Mouse (Mus musculus) left cerebral cortex, postnatal 10 days (tissue): ENCODE data around the gene Fam240a. TPM values are rescaled to one million over a fixed set of nuclear protein-coding genes. Genes with fewer than 3 reads are reported as not detected.

Experiments used
- DNase-seq, 2 experiments: peaks; one replicate each; pipeline ENCODE4 v3.0.0; 2021 to 2022; ENCODE audit warnings: low spot score in 2 of 2, mixed read lengths in 1 of 2; ENCODE audit errors: extremely low spot score in 1 of 2
- intact Hi-C: fragments of 180-260 bp; cut with DNase I; formaldehyde crosslinking; loops from one replicate; pipeline ENCODE4 v1.15.1; 2025
- total RNA-seq, 2 experiments: library from RNA; stranded (reverse); gene quantifications; 2 replicates each; pipeline ENCODE4 v1.2.3; 2021

Fam240a gene
- total RNA-seq, 2 experiments from 2014 or later = not detected

GRCm38 (mm10) chr9:110902271-110902670 lies 14.4 kb downstream of the Fam240a start:
- intact Hi-C loops = no loop called here
- DNase-seq = peak in 1 of 2 experiments; percentile 12

DNA sequence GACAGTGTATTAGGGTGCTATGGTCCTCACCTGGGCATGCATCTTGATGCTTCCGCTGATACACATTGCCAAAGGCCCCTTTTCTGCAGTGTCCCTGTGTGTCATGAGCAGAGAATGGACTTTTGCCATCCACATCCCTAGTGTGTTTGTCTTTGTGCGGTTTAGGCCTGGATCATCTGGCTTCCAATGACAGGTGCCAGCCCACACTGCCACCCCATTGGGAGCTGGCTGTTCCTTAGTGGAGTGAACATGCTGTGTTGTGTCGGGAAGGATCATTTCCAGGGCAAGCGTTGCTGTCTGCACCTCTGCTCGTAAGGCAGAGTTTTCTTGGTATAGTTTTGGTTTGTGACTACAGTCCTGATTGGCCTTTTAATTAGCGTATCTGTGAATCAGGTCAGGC lies 15.5 kb downstream of the Fam240a start:
- no peak for DNase-seq
- intact Hi-C loops = no loop called here

DNA sequence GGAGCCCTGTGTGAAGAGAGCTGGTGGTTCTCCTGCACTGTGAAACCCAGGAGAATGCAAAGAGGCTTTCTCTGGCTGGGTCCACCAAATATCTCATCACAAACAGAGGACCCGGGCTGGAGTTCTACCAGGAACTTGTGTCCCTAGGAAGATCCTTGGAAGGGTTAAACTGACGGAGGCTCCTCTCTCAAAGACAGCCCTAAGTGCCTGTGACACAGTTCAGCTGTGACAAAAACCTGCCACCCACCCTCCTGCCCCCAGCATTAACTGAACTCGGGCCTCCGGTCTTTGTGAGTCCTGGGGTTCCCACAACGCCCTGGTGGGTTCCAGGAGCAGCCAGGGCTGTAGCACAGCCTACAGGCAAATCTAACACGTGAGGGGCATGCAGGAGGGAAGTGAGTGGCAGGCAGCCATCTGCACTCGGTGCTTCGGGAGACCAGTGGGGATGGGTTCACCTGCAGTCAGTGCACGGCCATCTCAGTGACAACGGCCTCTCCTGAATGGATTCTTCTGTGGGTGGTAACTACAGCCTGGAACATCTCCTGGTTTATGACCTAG lies 17.1 kb downstream of the Fam240a start:
- intact Hi-C loops = no loop called here
- DNase-seq = no peak

DNA sequence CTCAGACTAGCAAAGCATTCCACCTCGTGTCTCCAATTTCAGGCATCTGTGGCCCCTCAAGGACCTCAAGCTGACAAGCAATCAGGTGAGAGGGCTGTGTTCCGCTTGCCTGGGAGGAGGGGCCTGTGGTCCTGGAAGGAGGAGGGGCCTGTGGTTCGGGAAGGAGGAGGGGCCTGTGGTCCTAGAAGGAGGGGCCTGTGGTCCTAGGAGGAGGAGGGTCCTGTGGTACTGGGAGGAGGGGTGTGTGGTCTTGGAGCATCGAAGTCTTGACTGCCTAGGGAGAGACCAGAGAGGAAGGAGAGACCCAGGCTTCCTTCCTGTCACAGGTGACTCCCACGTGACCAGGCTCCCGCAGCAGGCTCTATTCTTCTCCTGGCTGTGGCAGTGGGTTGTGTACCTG lies 20.1 kb downstream of the Fam240a start:
- intact Hi-C loops = no loop called here
- no peak for DNase-seq

DNA sequence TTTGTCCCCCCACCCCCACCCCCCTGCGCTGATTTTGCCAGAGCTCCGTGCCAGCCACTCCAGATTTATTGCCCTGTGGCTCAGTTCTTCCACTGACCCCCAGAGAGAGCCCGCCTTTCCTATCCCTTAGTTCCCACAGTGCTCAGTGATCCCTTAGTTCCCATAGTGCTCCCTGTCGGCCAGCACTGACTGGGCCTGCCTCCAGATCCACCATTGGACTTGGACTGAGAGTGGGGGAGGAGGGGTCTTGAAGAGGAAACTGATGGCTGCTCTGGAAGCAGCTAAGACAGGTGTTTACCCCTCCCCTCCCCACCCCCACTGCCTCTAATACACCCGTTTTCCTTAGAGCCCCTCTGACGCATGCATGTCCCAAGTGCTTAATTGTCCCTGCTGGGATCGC lies 20.7 kb downstream of the Fam240a start:
- no peak for DNase-seq
- intact Hi-C loops = no loop called here

DNA sequence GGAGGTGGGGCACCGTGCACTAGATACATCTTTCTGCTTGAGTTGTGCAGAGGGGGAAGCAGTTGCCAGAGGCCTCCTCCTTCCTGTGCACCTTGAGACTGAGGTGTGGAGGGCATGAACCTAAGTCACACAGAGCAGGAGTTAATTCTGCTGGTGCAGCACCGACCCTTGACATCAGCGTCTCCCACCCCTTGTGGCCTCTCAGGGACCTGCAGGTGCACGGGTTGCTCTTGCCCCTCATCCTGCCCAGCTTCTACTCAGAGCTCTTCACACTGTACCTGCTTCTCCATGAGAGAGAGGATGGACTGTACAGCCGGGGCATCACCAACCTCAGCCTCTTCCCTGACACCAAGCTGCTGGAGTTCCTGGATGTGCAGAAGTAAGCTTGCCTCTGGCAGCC lies 21.2 kb downstream of the Fam240a start:
- intact Hi-C loops = no loop called here
- DNase-seq = no peak

- peak in 1 of 2 experiments; percentile 30 for DNase-seq
- intact Hi-C loops = no loop called here
Measured at GRCm38 (mm10) chr9:110893429-110893828, 23.2 kb downstream of the Fam240a start.

- DNase-seq = no peak
- intact Hi-C loops = no loop called here
Measured at GRCm38 (mm10) chr9:110892552-110892951, 24.1 kb downstream of the Fam240a start.

GRCm38 (mm10) chr9:110891077-110891828 lies 25.4 kb downstream of the Fam240a start:
- DNase-seq = peak in 1 of 2 experiments; percentile 29
- intact Hi-C loops = no loop called here

DNA sequence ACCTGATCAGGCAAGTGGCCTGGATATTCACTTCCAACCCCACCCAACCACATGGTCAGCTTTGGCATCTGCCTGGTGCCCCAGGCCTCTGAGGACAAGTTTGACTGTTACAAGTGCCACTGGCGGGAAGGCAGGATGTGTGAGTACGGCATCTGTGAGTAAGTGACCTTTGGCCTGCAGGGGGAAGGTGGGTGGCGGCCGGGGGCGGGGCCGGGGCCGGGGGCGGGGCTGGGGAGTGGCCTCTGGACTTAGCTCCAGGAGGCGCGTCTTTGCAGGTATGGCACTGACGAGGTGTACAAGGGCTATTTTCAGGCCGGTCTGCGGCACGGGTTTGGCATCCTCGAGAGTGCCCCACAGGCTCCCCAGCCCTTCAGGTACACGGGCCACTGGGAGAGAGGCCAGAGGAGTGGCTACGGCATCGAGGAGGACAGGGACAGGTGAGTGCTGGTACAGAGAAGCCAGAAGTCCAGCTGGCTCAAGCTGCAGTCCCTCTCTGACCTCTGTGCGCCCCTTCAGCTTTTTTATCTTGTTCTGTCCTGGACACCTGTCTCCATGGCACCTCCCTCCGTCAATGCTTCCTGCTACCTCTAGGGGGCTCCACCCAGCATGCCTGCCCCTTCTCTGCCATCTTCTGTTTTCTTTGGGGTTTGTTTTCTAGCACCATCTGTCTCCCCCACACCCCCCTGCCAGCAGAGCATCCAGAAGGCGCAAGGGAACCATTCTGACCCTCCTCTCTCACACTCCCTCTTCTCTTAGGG lies 26.5 kb downstream of the Fam240a start:
- intact Hi-C loops = no loop called here
- DNase-seq = peak in 1 of 2 experiments; percentile 29

DNA sequence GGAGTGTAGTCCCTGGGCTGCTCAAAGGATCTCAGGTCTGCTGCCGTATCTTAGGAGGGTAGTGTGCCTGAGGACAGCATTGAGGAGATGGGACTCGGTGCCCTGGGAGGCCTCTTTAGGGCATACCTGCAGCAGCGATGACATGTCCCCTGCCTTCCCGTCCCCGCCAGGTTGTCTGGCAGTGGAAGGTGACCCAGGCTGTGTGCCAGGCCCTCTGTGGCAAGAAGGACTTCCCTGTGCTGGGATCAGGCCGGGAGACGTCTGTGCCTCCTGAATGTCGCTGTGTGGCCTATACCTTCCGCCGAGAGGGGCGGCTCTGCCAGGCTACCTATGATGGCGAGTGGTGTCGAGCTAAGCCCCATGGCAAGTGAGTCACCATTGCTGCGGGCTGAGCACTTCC lies 27.7 kb downstream of the Fam240a start:
- intact Hi-C loops = no loop called here

DNA sequence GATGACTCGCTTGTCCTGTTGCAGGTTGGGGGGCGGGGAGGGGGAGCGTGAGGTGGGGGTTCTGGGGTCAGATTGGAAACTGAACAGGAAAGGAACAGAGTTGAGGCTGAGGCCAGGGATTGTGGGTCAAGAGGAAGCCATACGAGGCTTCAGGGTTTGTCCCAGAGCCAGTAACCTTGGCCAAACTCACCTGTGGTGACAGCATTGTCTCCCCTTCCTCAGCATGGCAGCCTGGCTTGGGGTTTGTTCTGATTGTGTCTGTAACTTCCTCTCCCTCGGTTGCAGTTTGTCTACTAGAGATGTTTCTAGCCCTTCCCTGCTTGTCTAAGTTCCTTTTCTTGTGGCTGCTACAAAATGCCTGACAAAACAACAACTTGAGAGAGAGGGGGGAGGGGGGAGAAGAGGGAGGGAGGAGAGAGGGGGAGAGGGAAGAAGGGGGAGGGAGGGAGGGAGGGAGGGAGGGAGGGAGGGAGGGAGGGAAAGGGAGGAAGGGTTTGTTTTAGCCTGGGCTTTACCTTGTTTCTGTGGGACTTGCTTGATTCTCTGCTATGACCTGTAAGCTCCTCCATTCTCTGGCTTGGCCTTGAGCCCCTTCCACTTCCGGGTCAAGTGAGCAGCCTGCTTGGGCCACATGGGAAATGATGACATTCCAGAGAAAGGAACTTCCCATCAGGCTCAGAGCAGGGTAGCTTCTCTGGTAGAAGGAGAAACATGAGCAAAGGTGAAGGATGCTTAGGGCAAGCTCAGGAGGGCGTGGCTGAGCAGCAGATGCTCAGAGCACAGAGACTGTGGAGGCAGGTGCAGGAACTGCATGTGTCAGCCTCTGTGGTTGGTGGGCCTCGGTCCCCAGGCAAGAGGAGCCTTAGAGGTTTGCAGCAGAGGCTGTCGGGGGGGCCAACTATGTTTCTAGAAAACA lies 29.0 kb downstream of the Fam240a start:
- intact Hi-C loops = no loop called here
- no peak for DNase-seq

More for the DNA sequence above, 27.7 kb downstream of the Fam240a start:
- DNase-seq = no peak

DNA sequence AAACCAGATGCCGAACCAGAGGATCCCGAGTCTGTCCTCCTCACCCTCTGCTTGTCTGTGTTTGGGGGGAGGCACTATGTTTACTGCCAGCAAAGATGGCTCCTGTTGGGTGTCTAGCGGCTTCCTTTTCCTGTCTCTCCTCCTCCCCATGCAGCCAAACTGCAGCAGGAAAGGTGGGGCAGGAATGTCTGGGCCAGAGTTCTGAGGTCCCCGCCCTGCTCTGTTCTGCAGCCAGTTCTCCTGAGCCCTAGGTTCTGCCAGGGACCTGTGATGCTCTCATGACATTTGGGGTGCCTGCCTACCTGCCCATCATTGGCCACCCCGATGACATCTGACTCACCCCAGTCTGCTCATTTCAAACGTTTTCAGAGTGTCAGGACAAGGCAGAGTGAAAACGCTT lies 34.7 kb downstream of the Fam240a start:
- intact Hi-C loops = no loop called here
- DNase-seq = no peak

DNA sequence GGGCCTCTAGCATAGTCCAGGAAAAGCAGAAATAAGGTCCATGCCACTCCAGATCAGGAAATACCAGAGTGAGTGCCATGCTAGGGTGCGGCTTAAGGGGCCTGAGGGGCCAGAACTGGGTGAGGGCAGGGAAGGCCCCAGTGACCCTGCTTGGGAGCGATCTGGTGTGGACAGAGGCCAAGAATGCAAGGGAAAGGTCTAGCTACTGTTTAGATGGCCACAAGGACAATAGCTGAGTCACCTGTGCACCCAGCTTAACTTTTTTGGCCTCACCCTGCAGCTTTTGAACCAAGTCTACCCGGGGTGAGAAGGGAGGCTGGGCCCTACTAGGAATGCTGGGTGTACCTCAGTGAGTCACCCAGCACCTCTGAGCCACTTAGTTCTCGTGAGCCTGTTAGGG lies 35.9 kb downstream of the Fam240a start:
- intact Hi-C loops = no loop called here
- DNase-seq = no peak

GRCm38 (mm10) chr9:110879998-110880561 lies 36.6 kb downstream of the Fam240a start, which contains the start of gene Tmie:
Gene Tmie (minus strand): TSS chr9:110880113.
- intact Hi-C loops = no loop called here
- DNase-seq = peak in 1 of 2 experiments; percentile 85

- peak in 1 of 2 experiments; percentile 26 for DNase-seq
- intact Hi-C loops = no loop called here
Measured at GRCm38 (mm10) chr9:110879191-110879920, 37.3 kb downstream of the Fam240a start, which contains the start of gene Als2cl. Gene Als2cl (plus strand): TSS chr9:110879870.

DNA sequence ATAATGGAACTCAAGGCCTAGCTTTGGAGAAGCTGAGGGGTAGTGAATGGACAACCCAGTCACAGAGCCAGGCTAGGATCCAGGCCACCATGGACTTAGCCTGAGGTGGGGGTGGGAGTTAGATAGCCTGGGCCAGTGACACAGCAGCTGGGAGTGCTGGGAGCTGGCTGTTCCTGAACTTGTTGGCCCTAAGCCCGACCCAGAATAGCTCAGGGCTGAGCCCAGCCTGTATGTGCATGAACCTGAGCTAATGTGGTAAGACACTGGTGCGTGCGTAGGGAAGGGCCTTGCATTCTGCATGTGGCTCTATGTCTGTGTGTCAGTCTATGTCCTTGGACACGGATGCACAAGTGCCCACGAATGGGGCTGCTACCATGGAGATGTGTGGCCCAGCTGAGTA lies 38.8 kb downstream of the Fam240a start:
- intact Hi-C loops = no loop called here
- peak; percentile 31 to 64 for DNase-seq

DNA sequence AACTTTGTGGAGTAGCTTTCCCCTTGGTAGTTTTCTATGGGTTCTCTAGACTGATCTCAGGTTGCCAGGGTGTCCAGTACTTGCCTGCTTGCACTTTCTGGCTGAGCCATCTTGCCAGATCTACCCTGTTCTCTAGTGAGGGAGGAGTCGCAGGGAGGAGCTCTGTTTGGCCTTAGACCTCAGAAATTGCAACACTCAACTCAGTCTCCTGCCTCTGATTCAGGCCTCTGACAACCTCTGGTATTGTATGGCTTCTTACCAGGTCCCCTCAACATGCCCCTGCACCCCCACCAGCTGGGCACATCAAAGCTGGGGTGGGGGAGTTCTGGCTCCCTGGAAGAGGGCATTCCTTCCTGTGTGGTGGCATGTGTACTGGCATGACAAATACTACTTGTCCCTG lies 39.3 kb downstream of the Fam240a start:
- no peak for DNase-seq
- intact Hi-C loops = no loop called here
